Mouse (Mus musculus): Measurements from ENCODE around the gene Nos1ap. TPM values are rescaled to one million over a fixed set of nuclear protein-coding genes. Genes with fewer than 3 reads are reported as not detected.

Gene Nos1ap
- total RNA-seq, 2 experiments from 2014 or later, result 2.9 to 3.8 TPM

DNA sequence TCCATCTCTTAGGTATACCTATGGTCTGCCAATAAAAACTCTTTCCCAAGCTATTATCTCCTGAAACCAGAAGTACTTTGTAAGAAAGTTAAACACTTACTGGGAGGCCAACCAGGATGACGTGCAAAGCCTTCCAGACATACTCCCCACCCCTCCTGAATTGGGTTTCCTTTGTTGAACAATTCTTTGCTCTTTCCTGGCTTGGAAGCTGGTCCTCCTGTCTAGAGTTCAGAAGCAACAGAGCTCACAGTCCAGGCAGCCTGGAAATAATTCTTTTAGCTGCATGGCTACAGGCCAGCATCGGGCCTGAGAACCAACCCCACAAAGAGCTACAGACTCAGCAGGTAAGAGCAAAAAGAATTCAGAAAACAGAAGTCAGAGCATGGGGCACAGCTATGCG, 243.4 kb downstream of the Nos1ap start:
- DNase-seq, result no peak

DNA sequence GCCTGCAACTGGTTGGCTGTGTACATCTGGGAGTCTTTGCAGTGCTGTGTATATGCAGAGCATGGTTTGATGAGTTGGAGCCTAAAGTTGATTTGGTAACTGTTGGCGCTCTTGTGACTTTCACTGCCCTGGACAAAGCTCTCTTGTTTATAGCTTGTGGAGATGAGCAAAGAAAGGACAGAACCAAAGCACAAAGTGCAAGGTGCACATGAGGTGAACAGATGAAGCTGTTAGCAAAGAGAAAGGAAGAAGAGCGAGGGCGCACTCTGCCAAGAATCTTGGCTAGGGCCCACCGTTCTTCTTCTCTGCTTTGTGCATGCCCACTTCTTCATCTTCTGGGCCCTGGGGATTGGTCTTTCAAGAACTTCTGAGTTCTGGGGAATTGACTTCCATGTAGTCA, 245.8 kb downstream of the Nos1ap start:
- DNase-seq, result no peak

DNA sequence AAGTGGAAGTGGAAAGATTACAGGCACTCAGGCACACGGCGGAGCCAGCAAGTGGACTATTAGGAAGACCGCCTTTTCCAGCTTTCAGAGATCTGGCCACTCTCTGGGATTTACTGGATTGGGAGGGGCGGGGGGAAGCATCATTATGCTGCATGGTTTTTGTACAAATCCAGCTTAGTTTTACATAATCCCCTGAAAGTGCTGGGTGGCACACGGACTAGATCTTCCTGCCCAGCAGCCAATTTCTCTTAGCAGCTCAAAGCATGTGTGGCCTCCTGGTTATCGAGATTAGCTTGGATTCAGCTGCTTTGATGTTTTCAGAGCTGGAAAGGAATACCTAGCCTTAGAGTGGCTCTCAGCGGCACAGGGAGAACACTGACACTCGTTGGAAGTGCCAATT, 246.6 kb downstream of the Nos1ap start:
- DNase-seq, result no peak

DNA sequence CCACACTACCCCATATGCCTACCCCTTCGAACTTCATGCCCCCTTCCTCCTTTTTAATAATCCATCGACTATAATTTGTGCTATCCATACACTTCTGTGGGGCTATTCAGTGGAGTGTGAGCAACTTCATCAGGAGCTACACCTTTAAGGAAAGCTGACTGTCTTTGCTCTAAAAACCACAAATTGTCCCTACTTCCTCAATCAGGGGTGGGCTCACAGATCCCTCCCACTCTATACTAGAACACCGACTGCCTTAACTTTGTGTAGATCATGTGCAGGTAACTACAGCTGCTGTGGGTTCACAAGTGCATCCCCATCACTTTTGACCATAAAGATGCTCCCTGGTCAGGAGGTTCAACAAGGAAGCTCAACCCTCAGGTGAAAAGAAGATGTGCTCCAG, 249.7 kb downstream of the Nos1ap start:
- DNase-seq, result no peak

DNA sequence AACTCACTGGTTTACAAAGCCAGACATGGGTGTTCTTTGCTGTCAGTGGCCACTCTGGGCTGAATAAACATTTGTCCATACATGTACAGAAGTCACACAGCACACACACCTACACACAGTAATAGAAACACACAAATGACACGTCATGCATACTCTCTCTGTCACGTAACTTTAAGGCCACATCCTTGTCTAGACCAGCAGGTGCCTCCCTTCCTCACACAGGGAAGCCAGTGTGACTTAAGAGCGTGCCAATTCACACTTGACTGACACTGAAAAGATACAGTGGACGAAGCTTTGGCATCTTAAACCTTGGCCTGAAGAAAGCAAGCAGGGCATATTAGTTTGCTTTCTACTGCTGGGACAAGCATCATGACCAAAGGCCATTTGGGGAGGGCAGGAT, 256.9 kb downstream of the Nos1ap start:
- no peak for DNase-seq

DNA sequence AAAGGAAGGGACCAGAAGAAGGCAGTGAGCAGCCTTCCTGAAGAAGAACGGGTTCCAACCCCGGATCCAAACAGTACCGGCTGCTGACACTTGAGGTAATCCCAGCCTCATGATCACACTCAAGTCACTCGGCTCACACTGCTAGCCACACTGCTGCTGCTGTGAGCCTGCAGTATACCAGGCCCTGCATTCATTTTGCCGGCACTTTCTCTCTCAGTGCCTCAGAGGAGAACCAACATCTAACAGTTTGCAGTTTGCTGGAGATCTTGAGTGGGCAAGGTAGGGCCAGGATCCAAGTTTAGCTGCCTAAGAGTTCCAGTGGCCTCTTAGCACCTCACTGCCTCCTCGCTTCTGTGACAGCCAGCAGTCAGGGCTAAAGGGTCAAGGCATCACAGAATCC, 257.7 kb downstream of the Nos1ap start:
- DNase-seq, result no peak

DNA sequence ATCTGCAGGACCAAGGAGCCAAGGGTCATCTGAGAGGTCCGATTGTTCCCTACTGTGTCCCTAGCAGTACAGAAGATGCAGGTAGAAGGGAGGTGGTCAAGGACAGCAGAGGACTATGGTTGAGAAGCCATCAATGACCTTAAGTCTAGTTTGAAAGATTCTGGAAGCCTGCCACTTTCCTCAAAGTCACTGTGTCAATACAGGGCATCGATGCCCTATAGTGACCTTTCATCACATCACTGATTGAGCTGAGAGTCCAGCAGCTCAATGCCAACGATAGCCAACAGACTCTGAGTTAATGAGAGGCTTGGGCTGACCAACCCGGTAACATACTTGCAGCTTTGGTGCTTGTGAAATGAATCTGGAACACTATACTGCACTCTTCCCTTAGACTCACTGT, 264.4 kb downstream of the Nos1ap start:
- DNase-seq, result no peak

DNA sequence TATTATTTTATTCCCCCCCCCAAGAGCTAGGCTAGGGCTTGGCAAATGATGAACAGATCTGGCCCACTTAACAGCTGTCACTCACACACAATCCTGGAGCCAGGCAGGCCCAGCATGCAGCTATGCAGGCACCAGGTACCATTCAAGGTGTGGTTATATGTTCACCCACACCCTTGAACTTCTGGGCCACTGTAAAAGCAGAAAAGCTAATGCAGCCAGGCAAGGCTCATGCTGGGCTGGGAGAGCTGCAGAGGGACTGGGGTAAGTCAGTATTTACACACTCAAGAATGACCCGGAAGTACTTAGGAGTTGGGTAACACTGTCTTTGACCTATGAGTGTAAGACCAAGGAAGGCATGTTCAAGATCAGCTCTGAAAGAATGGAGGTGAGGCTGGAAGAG, 265.3 kb downstream of the Nos1ap start:
- no peak for DNase-seq

DNA sequence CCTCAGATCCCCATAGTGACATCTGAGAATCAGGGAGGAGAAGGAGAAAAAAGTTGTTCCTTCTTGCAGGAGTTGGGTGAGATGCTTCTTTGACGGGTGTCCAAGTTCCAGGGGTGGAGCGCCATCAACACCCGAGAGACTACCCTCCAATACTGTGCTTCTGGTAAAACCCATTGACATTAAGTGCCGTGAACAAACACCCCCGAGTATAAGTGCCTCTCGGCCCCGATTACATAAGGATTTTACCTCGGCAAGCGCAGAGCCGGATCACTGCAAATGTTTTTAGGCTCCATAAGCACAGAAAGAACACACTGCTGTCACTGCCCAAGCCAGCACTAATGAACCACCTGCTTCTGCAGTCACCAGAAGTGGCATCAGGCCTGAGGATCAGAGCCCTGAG, 266.7 kb downstream of the Nos1ap start:
- no peak for DNase-seq

DNA sequence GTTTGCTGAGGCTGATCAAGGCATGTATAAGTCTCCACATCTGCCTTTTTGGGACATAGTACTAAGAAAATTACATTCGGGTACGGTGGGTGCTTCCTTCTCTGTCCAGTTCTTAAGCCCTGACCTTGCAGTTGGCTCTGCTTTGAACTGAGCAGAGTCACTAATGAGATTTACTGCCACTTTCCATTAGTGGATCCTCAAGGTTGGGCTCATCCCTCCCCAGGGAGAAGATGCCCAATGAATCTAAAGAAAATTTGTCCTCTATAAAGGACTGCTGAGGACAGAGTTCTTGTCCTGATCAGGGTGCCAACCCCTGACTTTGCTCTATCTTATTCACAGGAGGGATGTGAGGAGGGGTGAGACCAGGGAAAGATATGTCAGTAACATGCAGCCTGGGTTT, 267.6 kb downstream of the Nos1ap start:
- no peak for DNase-seq

DNA sequence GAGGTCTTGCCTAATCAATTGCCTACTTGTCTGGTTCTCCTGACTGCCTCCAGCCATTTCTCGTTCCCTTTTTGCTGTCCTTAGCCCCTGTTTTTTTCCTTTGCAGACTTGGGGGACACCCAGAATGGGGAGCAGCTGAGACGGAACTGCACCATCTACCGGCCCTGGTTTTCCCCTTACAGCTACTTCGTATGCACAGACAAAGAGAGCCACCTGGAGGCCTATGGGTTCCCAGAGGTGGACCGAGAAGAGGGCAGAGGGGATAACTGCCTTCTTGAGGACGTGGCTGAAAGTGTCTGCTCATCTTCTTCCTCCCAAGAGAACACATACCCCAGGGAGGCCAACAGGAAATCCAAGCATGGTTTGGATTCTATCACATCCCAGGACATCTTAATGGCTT, 278.2 kb downstream of the Nos1ap start:
- no peak for DNase-seq

DNA sequence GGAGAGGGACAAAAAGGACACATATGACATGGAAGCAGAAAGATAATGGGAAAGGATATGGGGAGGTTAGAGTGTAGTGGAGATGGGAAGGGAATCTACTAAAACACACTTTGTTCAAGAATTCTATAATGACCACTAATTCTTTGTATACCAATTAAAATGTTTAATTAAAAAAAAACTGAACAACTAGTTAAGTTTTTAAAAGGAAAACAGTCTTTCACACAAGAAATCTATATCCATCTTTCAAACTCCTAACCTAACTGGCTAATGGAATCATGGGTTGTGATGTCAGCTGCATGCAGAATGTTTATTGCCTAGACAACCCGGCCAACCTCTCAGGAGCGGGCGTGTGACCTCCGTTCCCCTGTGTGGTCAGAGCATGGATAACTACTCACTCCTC, 281.2 kb downstream of the Nos1ap start, which contains the start of gene Spata46:
Spata46 (plus strand) TSS at position 301 of the 400 bp plus-strand sequence.
- no peak for DNase-seq

DNA sequence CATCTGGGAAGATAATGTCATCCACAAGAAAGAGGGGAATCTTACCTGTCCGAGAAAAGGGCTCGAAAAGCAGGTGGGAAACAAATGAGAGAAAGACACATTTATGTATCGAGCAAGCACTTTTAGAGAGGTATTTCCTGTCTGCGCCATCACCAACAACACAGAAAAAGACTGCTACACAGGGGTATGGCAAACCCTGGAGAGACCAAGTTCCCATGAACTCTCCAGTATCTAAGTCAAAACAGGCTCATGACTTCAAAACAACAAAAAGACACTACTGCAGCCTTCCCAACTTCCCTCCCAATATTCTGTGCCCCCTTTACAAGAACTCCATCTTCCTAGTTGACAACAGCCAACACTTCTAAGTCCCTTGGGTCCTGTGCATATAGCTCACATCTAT, 283.4 kb downstream of the Nos1ap start, which contains the start of gene Gm7694:
Gm7694 (minus strand) TSS at position 101 of the 400 bp plus-strand sequence.
- DNase-seq, result no peak

DNA sequence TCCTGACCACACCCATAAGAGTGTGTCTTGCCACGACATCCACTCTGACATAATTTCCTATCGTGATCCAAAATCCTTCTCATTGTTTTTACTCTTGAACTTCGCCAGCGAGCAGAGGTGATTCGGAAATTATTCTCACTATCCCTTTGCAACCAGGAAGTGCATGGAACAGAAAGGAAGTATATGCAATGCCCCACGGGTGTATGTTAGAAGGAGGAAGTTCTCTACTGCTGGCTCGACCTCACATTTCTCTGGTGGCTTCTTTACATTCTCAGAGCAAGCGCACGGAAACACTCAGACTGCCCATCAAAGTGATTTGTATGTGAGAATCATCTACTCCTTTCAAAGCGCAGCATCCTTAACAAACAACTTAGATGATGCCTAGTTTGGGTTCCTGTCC, 284.7 kb downstream of the Nos1ap start:
- no peak for DNase-seq

DNA sequence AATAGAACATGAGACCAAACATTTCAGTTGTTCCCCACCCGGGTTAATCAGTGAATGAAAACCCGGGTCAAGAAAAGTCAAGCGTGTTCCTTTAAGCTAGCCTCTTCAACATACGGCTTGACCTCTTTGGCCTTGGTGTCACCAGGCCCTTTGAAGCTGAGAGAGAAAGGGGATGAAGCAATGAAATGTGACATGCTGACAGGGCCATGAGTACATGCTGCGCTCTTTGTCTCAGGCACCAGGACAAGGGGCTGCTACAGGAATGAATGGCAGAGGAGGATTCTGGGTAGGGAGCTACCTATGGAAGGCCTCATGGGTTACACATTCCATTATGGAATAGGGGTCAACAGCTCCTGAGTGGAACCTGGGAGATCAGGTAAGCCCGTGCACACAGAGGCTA, 286.6 kb downstream of the Nos1ap start:
- DNase-seq, result no peak

DNA sequence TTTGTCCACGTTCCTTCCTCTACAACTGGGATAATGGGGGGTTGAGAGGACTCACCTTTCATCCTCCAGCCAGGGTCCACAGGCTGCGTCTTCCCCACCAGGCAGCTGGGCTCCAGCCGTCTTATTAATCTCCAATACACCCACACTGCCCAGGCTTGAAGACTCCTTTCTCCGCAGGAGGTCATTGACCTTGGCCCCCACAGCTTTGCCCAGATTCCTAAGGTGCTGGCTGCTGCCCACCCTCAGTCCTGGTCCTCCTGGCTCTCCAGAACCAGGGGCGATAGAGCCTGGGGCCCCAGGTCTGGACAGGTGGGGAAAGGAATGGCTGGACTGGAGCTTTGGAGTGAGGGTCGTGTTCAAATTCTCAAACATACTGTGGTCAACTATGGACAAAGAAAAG, 287.2 kb downstream of the Nos1ap start:
- no peak for DNase-seq

DNA sequence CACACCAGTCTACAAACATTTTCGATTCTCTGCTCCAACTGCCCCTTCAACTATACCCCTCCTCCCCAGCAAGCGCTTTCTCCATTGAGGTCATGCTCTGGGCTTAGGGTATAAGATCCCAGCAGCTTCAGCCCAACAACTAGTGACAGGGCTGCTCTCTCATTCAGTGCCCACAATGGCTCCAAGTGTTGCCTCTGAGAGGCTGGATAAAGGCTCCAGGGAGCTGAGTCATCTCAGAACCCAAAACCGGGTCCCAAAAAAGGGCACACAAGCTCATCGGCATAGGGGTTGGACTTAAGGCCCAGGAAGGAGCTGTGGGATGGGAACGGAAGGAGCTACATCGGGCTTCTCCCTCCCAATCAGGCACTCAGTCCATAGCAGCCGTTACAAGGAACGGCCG, 288.0 kb downstream of the Nos1ap start:
- DNase-seq, result no peak

DNA sequence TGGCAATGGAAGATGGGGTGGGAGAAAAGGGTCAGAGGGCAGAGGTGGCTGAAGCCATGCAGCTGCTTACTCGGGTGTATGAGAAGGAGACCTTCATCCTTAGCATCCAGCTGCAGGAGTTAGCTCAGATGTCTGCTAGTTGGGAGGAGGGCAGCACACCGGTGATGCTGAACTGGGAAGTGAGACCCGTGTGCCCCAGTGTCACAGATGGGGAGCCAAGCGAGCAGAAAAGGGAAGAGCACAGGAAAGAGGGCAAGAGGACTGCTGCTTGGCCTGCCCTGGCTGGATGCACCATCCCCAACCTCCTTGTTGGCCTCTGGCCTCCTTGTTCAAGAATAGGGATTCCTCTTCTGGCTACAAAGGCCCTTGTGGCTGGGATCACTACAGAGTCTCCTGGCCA, 290.2 kb downstream of the Nos1ap start:
- no peak for DNase-seq

DNA sequence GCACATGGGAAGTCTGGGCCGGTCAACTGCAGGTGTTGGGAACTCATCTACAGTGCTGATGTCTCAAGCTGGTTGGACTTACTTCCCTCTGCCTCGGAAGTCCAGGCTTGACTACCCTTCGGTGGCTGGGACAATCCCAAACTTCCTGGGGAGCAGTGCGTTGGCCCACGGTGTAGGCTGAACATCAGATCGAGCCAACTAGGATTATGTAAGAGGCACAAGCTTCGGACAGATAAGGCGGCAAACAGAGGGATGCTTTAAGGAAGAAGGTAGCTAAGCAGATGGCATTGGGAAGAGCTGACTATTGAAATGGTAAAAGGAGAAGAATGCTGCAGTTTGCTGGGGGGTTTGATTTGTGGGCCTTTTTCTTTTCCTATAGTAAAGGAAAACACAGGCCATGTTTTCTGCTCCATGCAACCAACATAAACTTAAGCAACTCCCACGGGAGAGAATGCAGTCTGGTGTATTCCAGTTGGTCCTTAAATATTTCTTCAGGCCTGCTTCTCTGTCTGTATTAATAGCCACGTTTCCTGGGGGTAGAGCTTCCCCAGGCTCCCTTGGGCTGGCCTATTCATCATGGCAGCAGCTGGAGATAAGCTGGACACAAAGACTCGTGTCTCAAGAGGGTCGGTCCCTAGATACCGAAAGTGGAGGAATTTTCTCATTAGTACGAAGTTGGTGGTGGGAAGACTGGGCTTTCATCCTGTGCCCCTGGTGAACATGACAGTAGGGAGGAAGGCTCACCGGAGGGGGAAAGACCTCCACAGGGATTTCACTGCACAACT, 294.7 kb downstream of the Nos1ap start:
- no peak for DNase-seq

DNA sequence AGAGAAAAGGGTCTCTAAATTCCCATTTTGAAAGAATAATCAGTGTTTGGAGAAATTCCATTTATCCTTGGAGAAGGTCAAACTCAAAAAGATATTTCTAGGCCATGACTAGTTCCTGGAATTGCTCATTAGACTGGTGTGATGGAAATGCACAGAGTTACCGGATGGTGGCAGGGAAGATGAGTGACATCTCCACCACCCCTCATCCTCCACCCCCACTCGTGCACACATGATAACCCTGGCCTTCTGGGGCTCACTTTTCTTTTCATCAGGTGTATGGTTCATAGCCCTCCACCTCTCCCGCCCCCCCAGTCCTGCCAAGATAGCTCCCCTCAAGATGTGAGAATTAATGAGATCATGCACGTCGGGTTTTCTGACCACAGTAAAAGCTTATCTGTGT, 296.4 kb downstream of the Nos1ap start:
- DNase-seq, result no peak

DNA sequence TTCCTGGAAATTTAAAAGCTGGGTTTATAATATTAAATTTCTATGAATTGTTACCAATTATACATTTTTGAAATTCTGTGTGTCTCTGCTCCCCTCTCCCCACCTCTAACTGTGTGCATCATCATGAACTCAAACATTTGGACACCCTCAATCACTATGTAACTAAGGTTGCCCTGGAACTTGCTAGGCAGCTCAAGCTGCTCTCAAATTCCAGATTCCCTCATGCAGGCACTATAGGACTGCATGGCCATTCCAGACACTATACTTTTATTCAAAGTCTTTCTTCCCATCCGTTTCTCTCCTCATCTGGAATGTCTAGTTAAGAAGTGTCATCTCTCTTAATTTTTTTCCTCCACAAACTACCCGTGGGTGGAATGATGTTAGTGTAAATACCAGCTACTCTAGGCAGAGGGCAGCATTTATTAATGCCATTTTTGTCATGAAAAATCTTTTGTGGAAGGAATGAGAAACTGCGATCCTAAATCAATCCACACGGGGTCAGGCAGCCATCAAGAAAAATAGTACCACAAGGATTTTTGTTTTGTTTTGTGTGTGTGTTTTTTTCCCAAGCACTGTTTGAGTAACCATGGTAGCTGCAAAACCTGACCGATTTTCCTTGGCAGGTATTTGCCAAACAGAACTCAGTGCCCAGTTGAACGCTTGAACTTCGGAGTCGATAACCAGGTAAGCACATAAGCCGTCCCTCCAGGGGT, 297.3 kb downstream of the Nos1ap start:
- DNase-seq, result no peak

DNA sequence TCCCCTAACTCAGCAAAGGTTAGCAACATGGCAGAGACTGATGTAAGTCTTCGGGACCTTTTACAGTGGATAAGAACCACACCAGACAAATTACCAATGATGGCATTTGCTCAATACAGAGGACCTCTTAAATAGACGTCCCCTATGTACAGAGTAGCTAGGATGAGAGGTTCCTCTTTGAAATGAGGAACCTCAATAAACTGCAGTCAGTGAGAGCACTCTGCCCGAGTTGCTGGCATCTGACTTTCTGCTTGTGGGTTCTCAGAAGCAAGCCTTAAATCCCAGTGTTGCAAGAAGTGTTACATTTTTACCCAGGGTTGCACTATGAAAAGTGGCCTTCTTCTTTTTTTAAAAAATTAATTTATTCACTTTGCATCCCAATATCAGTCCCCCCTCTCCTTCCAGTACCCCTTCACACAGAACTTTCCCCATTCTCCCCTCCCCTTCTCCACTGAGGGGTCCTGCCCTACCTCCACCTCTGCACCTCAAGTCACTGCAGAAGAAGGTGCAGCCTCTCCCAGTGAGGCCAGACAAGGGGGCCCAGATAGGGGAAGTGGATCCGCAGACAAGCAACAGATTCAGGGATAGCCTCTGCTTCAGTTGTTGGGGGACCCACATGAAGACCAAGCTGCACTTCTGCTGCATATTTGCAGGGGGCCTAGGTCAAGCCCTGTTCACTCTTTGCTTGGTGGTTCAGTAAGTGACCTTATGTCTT, 307.1 kb downstream of the Nos1ap start:
- DNase-seq, result no peak

DNA sequence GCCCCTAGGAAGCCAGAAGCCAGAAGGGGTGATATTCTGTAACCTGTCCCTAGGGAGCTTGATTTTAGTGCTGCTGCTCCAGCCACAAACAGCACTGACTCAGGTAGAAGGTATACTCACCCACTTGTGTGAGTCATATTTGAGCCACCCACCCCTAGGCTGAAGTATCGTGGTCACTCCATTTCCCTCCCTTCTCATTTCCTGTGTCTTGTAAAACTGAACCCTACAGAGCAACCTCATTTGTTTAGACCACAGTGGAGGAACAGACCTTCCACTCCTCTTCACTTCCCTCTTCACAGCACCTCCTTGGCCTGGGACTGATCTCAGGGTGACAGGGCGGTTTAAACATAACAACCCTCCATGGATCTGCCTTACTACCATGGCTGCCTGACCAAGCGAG, 312.6 kb downstream of the Nos1ap start, which contains the start of gene Sh2d1b1:
Sh2d1b1 (plus strand) TSS at position 305 of the 400 bp plus-strand sequence.
- DNase-seq, result no peak

All from gastrocnemius, postnatal 10 days (tissue).